ENCODE assay signal across 10 mouse cellular contexts in genomic region chr5:66062046-66062929, GRCm38 (mm10). TPM values are rescaled to one million over a fixed set of nuclear protein-coding genes. Genes with fewer than 3 reads are reported as not detected.
A peak's percentile ranks its signal among the peaks of the same experiment; 100 is the strongest.
DNase-seq lines count a peak whose midpoint lies in the region; ATAC-seq lines count a peak whose summit lies in the region.
"Had no signal": no experiment of that assay in that cellular context is flagged by ENCODE, and none has a peak within 500 bp of the region (broad histone marks: within the 10 kb centered on the region; RNA-seq: fewer than 3 reads in every experiment).

No protein-coding gene starts in this region.

- DNase-seq in lung, adult 18-20 months: no peak
- DNase-seq in kidney, postnatal 10 days: peak; percentile 47
- DNase-seq in splenic B cell, adult 2 months (ENCODE audit: low read depth, low spot score): peak; percentile 59
- no peak for DNase-seq in spleen, postnatal 10 days (ENCODE audit: low spot score in 2 of 2)
- no peak for DNase-seq in cerebellum, adult 11-12 months
- DNase-seq: heart, adult 18-20 months; thymus, postnatal 25 days had no signal

- H3K9me3 ChIP-seq in lung, embryonic 16.5 days (ENCODE audit: control insufficient read depth, low read length): no peaks in the 10 kb centered on the region
- H3K9me3 ChIP-seq in hindbrain, embryonic 16.5 days (ENCODE audit: control insufficient read depth, low read length): no peaks in the 10 kb centered on the region
- H3K9me3 ChIP-seq: limb, embryonic 13.5 days had no signal

- H3K9ac ChIP-seq in lung, embryonic 16.5 days (ENCODE audit: low read length): no peak overlapping the region
- H3K9ac ChIP-seq in hindbrain, embryonic 16.5 days (ENCODE audit: low read depth, low read length): no peak overlapping the region
- H3K9ac ChIP-seq: limb, embryonic 13.5 days had no signal

- H3K36me3 ChIP-seq in lung, embryonic 16.5 days (ENCODE audit: control insufficient read depth, insufficient read depth, low read length): no peaks in the 10 kb centered on the region
- no peaks in the 10 kb centered on the region for H3K36me3 ChIP-seq in hindbrain, embryonic 16.5 days (ENCODE audit: control insufficient read depth, insufficient read depth, low read length)
- no peaks in the 10 kb centered on the region for H3K36me3 ChIP-seq in splenic B cell, adult 2 months (ENCODE audit: control insufficient read depth, insufficient read depth, low read length, poor library complexity, severe bottlenecking)
- H3K36me3 ChIP-seq: limb, embryonic 13.5 days had no signal

- peaks cover 3% of the 10 kb centered on the region for H3K4me1 ChIP-seq in lung, embryonic 16.5 days (replicated peaks; ENCODE audit: control insufficient read depth, insufficient read depth, low read length)
- H3K4me1 ChIP-seq in hindbrain, embryonic 16.5 days (ENCODE audit: control insufficient read depth, insufficient read depth, low read depth, low read length): peaks cover 2% of the 10 kb centered on the region
- H3K4me1 ChIP-seq: limb, embryonic 13.5 days had no signal

- no peak overlapping the region for H3K4me2 ChIP-seq in lung, embryonic 16.5 days (ENCODE audit: low read depth, low read length)
- no peak overlapping the region for H3K4me2 ChIP-seq in hindbrain, embryonic 16.5 days (ENCODE audit: low read length)
- H3K4me2 ChIP-seq: limb, embryonic 13.5 days had no signal

- 65% methylated on average over 19 of the region's 19 CpGs for WGBS in lung, embryonic 16.5 days
- 52% methylated on average over 19 of the region's 19 CpGs for WGBS in hindbrain, embryonic 16.5 days

- H3K27me3 ChIP-seq in lung, embryonic 16.5 days (ENCODE audit: control insufficient read depth, insufficient read depth, low read depth, low read length): no peaks in the 10 kb centered on the region
- no peaks in the 10 kb centered on the region for H3K27me3 ChIP-seq in hindbrain, embryonic 16.5 days (replicated peaks; ENCODE audit: control insufficient read depth, insufficient read depth, low read length)
- H3K27me3 ChIP-seq in splenic B cell, adult 2 months (ENCODE audit: control insufficient read depth, insufficient read depth, low read length, poor library complexity, severe bottlenecking): no peaks in the 10 kb centered on the region
- H3K27me3 ChIP-seq: limb, embryonic 13.5 days had no signal

- peak overlapping the region; percentile 39; the same call in 1 of the 2 replicates for H3K27ac ChIP-seq in lung, embryonic 16.5 days (ENCODE audit: low read length)
- H3K27ac ChIP-seq in hindbrain, embryonic 16.5 days (ENCODE audit: low read depth, low read length): peak overlapping the region; percentile 63; the same call in 1 of the 2 replicates
- H3K27ac ChIP-seq: limb, embryonic 13.5 days had no signal

- H3K4me3 ChIP-seq in lung, embryonic 16.5 days (ENCODE audit: low read length): no peak overlapping the region
- no peak overlapping the region for H3K4me3 ChIP-seq in hindbrain, embryonic 16.5 days (ENCODE audit: low read length)
- H3K4me3 ChIP-seq: limb, embryonic 13.5 days had no signal

- peak; percentile 26; the same call in 1 of the 2 replicates for ATAC-seq in lung, embryonic 16.5 days (ENCODE audit: low read depth)
- ATAC-seq in hindbrain, embryonic 16.5 days: peak; percentile 80

RNA-seq across cellular contexts. Expression of gene 9130230L23Rik, which starts 58.2 kb away (rescaled TPM):
- 1.4 and 2.3 TPM in 2 replicates for polyA plus RNA-seq in lung, embryonic 16.5 days (2015; fragmentation: Nextera tagmentation; extraction: Ambion mirVana)
- polyA plus RNA-seq in hindbrain, embryonic 16.5 days (2015; fragmentation: Nextera tagmentation; extraction: Ambion mirVana): 0.12 and 0.14 TPM in 2 replicates
- polyA plus RNA-seq: limb, embryonic 13.5 days had no signal

Comparison
In these comparisons a context has a peak if more than half of its experiments do, and no peak if none do; other contexts are left out.
1. DNase-seq: peak in kidney, postnatal 10 days (single experiment) and splenic B cell, adult 2 months (single experiment); none in lung, adult 18-20 months (0 of 2), spleen, postnatal 10 days (0 of 2) and cerebellum, adult 11-12 months (single experiment).